Mouse (Mus musculus) testis, postnatal 10 days (tissue): ENCODE data around the gene Chd5.

Source experiments
- DNase-seq: peaks from one replicate; pipeline ENCODE4 v3.0.0; 2021; ENCODE audit warnings: low spot score

Chd5 gene

DNA sequence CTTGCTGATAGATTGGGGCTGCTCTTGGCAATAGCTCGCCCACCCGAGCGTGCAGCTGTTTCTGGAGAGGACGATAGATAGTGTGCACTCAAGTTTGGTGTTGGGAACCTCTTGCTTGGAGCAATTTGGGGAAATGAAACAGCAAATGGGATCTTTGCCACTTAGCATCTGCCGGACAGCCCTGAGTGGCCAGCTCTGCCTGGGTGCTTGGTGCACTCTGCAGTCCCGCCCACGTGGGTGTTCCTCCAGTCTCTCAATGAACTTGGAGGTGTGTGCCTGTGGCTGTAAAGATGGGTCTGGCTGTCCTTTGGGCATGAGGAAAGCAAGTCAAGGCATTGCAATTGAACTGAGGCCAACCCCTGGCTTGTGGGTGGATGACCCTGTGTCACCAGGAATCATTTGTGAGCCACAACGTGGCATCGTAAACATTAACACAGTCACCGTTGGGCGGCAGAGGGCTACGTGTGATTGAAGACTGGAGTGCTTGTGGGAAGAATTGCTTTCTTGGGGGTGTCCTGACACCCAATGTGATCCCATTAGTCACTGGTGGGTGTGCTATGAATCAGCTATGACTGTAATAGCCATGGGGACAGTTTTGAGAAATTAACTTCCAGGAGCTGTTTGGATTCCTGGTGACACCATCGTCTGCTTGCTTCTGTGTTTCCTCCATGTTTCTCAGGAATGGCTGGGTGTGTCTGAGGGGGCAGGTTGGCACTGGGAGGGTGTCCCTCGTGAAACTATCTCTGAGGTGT is 15.6 kb downstream of the Chd5 start:
- DNase-seq = no peak

DNA sequence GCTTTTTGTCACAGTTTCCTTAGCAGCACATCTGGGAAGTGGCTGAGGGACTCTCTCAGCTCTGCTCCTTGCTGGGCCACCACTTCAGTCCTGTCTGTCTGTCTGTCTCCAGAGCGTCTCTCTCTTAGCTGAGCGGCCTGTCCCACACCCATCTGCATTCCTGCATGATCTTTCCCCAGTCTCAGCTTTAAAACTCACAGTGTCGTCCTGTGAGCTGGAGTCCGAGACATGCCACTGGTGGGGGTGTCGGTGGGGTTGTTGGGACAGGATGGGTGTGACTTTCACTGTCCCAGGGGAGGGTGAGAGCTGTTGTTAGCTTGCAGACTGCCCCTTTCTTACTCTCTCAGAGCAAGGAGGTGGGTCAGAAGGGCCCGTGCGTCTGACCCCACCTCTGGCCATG is 17.2 kb downstream of the Chd5 start:
- no peak for DNase-seq

DNA sequence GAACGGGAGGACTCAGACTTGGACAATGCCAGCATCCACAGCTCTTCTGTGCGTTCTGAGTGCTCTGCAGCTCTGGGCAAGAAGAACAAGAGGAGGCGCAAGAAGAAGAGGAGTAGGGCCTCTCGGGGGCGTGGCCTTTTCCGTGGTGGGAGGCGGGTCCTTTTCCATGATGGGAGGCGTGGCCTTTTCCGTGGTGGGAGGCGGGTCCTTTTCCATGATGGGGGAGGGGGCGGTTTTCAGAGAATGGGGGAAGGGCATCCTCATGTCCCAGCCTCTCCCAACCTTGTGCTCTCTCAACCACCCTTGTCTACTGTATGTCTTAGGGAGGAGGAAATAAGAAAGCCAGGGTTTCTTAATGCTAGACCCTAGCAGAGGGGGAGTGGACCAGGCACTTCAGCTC is 21.2 kb downstream of the Chd5 start:
- no peak for DNase-seq

DNA sequence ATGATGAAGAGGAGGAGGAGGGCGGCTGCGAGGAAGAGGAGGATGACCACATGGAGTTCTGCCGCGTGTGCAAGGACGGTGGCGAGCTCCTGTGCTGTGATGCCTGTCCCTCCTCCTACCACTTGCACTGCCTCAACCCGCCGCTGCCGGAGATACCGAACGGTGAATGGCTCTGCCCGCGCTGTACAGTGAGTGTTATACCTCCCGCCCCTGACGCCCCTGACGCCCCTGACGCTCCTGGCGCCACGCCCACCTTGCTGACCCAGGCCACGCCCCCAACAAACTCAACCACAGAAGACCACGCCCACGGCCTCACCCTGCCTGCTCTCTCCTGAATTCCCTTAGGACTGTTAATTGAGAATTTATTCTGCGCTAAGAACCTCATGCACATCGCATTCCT is 22.4 kb downstream of the Chd5 start:
- peak; percentile 69 for DNase-seq

DNA sequence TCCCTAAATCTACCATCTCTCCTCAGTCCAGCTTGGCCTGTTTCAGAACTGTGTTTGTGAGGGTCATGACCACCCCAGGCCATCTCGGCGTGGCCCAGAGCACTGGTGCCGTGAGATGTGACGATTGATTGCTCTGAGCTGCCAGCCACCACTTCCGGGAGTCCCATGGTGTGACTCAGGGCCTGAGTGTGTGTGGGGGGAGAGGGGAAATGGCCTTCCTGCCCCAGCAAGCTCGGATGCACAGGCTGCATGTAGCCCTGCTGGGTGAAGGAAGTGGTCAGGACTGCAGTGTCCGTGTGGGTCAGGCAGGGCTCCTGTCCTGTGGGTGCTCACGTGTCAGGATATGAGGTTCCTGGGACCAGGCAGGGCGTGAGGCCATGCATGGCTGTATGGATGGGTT is 23.7 kb downstream of the Chd5 start:
- DNase-seq = no peak

DNA sequence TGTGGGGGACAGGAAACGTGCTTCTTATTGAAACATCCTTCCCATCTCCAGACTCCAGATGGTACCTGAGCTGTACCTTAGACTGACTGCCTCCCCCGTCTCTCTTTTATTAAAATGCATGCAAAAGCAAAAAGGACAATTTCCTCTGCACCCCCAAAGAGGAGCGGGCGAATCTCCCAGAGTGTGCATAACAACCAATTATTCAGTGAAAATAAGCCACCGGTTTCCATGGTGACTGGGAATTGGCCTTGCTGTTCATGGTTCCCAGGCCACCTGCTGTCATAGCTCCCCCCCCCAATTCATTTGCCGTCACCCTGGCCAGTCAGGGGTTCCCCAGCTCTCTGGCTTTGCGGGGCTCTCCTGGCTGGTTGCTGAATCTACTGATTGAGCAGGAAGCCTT is 26.8 kb downstream of the Chd5 start:
- DNase-seq = no peak

DNA sequence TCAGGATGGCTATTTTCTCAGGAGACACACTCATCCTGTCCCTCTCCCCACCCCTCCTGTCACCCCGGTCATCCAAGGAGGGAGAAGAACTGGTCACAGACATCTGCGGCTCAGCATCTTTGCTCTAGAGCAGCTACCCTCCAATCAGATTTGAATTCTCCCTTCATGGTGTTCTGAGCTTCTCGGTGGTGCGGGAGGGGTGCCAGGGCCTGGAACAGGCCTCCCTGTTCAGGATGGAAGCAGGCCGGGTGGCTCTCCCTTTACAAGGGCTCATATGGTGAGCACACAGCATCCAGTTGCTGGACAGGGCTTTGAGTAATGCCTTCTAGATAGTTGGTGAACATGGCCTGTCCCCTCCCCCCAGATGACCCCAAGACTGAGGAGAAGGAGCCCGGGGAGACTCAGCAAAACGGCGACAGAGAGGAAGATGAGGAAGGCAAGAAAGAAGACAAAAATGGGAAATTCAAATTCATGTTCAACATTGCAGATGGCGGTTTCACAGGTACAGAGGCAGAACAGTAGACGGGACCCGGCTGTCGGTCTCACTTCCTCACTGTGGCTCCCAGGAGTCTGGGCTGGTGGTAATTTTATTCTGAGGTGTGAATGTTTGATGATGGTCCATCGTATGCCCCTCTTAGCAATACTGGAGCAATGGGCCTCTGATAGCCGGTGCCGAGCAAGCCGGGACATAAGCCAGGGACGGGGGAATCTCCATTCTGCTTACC is 44.2 kb downstream of the Chd5 start:
- DNase-seq = no peak

DNA sequence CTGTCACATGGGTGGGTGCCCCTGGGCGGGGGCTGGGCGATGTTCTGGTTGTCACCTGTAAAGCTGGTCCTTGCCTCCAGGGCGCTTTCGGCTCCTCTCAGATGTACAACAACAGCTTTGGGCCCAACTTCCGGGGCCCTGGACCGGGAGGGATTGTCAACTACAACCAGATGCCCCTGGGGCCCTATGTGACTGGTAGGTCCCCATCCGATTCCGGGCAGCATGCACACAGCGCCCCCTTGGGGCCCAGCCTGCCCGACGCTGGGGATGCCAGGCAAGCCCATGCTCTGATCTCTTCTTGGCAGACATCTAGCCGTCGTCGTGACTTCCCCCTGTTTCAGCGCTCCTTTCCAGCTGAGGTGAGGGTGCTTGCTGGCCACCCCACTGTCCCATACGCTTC is 47.2 kb downstream of the Chd5 start:
- DNase-seq = no peak

DNA sequence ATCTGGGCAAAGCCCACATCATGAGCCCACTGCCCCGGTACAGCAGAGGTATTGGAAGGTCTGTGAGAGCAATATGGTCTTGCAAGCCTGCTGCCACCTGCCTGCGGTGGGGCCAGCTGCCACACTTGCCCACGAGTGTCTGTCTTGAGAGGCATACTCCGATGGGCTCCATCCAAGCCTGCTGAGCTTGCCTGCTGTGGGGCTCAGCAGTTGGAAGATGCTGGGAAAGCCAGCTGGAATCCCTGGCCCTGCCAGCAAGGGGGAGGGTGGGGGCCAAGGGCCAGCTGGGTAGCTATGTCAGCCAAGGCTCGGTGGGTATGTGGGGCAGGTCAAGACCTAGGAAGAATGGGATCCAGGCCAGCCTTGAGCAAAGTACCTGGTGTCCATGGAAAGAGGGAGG is 53.7 kb downstream of the Chd5 start:
- no peak for DNase-seq

DNA sequence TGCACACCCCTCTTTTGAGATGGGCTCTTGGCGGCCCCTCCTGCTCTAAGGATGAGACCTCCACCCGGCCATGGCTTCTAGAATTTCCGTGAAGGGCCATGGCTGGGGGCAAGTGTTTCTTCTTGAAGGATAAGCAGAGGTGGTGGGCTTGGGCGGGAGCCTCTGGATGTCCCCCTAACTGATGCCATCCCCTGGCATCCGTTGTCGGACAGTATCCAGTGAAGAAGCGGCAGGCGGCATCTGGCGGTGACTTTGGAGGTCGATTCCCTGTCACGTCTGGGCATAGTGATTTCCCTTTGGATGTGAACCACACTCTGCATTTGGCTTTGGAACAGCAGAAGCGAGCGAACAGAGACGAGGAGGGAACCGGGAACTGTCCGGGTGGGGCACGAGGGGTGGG is 54.2 kb downstream of the Chd5 start:
- DNase-seq = no peak

DNA sequence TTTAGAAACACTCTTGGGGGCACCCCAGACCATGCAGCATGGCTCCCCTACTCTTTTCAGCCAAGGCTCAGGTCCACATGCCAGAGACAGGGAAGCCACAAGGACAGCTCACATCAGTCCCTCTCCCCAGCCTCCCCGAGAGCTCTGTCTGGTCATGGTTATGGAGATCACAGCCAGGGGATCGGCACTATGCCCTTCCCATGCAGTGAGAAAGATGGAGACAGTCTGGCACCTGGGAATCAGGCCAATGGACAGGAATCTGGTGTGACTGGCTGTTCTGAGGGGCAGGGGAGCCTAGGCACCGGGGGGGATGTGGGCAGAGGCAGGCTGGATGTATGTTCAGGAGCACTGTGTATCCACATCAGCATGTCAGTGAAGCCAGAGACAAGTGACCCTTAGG is 60.5 kb downstream of the Chd5 start:
- no peak for DNase-seq

DNA sequence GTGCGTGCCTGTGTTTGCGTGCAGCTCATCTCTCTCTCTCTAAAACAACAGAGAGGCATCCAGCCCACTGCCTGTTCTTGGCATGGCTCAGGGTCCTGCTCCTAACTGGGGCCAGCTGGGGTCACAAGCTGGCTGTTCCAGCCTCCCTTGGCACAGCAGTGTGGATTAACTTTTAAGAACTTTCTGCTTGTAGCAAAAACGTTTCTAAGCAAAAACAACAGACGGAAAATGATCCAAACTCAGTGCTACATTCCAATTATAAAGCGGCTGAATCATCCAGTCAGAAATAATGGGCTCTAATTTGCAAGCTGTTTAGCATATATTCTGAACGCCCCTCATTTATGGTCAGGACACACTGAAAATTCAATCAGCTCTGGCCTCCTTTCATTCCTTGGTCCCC is 66.7 kb downstream of the Chd5 start:
- no peak for DNase-seq

DNA sequence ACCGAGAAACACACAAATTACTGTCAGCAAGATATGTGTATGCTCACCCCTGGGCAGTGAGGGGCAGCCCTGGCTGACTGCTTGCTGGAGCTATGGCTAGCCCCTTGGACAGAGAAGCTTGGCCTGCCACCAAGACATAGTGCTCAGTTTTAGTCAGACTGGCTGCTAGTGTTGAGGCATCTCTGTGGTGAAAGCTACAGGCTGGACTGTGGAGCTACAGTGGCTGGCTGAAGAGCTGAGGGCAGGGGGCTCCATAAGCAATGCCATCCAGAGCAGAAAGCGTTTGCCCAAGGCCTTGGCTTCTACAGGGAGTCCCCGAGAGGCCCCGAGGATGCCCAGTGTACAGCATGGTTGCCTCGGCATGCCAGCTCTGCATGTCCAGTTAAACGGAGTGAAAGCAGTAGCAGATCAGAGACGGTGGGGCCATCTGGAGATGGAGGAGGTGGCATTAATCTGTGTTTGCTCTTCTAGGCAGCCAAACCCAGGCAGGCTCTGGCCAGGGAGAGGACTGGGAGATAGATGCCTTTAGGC is 67.3 kb downstream of the Chd5 start:
- DNase-seq = no peak

DNA sequence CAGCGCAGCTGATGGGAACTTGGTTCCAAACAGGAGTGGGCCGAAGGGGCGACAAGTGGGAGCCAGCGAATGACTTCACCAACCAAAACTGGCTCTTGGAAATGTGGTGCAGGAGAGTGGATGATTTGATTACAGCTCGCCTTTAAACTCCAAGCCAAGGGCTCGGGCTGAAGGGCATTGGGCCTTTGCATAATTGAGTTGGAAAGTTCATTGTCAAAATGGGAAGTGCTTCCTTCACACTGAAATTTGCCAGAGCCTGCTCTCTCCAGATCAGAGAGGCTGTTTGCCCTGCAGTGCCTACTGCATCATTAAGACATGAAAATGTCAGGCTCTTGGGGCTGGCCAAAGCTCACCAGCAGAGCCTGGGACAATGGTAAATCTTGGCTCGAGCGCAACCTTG is 68.1 kb downstream of the Chd5 start:
- no peak for DNase-seq

DNA sequence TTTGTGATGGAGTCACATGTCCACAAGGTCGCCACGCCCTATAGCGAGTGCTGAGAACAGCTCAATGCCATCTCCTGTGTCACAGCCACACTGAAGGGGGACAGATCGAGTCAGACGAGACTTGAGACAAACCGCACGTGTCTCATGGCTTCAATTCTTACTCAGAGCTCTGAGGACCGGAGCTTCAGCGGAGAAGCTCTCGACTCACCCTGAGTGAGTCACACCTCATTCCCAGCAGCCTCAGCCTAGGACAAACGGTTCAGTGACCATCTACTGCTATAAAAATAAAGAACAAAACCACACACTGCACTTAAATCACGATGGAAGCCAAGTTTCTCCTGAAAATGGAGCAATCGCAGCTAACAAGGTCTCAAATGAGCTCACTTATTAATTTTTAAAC is 72.5 kb downstream of the Chd5 start:
- DNase-seq = no peak

DNA sequence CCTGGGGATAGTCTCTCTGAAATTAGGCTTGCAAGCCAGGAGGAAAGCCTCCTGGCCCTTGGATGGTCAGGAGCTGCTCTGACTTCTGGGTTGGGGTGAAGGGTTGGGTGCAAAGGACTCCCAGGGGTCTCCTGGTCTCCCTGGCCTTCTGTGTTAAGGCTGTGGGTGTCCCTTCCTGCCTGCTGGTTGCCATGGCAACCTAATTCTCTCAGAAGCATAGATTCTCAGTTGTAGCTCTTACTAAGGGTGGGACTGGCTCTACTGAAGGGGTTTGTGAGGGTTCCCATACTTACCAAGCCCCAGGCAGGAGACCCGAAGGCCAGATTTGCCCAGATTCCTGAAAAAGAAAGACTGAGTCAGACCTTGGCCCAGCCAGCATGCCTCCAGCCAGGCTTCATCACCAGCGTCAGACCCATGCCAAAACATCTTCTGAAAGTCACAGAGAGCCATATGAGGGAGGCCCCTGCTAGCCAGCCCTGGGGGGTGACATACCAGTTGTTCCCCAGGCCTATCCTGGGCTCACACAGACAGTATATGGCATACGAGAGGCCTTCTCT is 74.2 kb downstream of the Chd5 start:
- no peak for DNase-seq

DNA sequence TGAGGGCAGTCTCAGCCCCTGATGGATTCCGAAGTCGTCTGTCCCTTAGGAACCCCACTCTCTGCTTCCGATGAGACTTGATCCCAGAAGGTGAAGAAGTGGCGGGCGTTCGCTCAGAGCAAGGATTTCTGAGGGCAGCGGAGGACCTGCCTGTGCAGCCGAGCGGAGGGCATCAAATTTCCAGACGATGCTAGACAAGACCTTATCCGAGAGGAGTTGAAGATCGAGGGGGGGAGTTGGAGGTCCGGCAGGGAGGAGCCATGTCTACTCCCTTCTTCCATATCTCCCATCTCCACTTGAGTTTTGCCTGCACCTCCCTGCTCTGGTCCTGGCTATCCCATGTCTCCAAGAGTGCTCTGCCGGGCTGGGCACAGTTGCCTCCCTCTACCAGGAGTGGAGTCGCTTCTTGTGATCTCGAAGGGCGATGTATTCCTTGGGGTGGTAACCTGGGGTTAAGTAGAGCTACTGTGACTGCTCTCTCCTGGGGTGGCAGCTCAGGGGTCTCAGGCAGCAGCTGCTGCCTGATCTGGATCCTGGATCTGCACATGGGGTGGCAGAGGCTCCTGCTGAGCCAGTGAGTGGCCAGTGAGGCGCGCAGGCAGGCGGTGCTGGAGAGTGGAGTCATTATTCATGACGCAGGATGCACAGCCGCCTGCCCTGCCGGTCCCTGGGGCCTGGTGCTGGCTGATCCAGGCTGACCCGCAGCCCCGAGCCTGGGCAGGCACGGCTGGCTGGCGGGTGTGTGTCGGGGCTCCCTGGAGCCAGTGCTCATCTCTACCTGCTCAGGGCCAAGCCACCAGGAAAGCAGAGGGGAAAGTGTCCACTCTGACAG is 80.0 kb downstream of the Chd5 start:
- DNase-seq = no peak

DNA sequence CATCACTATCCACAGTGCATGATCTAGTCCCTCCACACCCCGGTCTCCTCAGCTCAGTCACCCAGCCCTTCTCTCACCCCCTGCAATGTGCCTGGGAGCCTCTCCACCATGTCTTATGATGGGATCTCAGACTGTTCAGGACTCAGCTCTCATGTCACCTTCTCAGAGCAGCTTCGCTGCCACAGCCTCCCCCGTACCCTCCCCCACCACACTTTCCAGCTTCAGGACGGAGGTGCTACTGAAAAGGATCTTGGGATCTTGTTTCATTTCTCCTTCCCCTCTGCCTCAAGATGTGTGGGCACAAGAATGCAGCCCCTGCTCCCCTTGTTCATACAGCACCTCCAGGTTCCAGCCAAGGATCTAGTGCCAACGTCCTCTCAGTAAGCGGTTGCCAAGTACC is 85.1 kb downstream of the Chd5 start:
- no peak for DNase-seq

DNA sequence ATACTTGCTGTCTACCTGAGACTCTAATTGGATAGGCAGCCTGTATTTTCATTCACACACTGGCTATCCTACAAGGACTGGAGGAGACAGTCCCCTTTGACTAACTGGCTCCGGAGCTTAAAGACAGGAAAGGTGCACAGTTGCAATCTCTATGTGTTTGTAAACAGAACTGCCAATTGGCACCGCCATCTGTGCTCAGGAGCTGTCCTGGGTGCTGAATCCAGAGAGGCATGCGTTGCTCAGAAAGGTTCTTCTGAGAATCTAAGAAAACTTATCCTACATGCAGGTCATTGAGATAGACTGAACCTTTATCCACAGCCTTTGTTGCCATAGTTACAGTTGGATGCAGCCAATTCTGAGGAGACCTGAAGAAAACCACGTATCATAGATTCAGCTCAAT is 85.9 kb downstream of the Chd5 start:
- DNase-seq = peak; percentile 73

DNA sequence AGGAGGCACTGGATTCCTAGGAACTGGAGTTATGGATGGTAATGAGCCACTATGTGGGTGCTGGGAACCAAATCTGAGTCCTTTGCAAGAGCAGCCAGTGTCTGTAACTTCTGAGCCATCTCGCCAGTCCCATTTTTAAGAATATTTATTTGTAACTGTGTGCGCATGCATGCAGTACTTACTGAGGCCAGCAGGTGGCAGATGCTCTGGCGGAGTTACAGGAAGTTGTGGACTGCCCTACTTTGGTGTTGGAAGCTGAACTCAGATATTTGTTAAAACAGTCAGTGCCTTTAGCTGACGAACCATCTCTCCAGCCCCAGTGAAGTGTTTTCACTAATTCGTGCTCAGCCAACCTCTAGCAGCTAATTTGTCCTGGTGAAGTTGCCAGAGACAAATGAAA is 86.5 kb downstream of the Chd5 start:
- DNase-seq = no peak

DNA sequence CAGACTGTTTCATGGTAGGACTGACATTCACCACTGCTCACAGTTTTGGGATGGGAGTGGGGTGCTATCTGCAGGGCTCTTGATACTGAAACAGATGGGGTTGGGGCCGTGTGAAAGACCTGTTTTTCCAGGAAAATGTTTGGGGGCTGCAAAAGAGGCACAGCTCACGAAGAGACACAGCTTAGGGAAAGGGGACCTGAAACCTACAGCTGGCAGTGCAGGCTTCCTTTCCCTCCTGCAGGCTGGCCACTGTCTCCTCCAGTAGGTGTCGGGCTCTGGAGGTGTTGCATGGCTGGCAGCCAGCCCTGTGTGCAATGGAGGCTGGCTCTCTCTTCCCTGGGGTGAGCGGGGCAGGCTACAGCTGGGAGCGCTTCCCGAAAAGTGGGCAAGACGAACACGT is 89.8 kb downstream of the Chd5 start:
- no peak for DNase-seq

DNA sequence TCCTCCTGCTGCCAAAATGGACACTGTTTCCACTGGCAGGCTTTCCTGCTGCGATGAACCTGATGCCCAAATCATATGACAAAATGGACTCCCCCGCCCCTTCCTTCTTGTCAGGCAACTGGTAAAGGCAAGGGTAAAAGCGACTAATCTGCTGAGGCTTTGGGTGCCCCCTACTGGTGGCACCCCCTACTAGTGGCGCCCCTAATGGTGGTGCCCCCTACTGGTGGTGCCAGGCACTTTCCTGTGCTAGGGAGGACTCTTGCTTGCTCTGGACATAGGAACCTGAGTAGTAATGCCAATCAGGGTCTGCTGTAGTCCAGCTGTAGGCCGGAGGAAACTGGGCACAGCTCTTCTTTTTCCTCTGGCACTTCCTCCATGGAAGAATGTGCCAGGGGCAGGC is 93.9 kb downstream of the Chd5 start:
- no peak for DNase-seq

DNA sequence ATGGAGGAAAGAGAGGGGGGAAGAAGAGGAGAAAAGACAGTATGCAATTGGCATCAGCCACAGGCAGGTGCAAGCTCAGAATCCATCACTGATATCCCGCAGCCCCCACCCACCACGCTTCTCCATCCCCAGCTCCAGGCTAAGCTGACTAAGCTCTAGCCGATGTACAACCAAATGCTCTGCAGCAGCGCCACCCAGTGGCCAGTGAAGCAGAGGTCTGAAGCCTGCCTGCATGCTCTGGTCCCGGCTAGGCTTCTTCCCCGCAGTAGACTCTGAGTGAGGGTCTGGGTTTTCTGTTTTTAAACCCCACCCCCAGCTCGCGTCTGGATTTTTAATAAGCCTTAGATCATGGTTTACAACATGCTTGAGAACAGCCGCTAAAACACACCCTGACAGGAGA is 96.4 kb downstream of the Chd5 start:
- DNase-seq = peak; percentile 95
